15 mouse cellular contexts compared by ENCODE assay signal in the genomic region with DNA sequence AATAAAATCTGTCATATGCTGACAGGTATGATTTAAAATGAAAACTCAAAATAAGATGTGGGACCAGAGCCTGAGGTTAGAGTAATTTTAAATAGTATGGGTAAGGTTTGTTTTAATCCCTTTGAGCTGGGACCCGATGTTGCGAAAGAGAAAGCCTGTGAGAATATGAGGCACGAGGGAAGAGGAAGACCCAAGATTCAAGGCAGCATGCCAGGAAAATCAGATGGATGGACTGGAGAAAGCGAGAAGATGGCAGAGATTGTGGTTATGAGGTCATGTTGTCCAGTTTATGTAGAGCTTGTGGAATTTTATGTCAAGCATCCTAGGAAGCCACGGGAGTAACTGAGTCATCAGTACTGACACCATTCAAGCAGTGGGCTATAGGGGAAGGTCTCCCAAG.
"Had no signal": no experiment of that assay in that cellular context is flagged by ENCODE, and none has a peak within 500 bp of the region (broad histone marks: within the 10 kb centered on the region; RNA-seq: fewer than 3 reads in every experiment).

No protein-coding gene starts in this region.

- H3K9ac ChIP-seq: kidney, embryonic 15.5 days; liver, embryonic 15.5 days; lung, embryonic 15.5 days; midbrain, embryonic 12.5 days; neural tube, embryonic 15.5 days had no signal

- H3K4me3 ChIP-seq: kidney, embryonic 15.5 days; left cerebral cortex, adult 2 months; limb, embryonic 10.5 days; liver, embryonic 15.5 days; lung, embryonic 15.5 days; megakaryocyte, embryonic 14.5 days; midbrain, embryonic 12.5 days; neural tube, embryonic 15.5 days had no signal

- H3K27me3 ChIP-seq: kidney, embryonic 15.5 days; liver, embryonic 15.5 days; lung, embryonic 15.5 days; megakaryocyte, embryonic 14.5 days; midbrain, embryonic 12.5 days; neural tube, embryonic 15.5 days had no signal

- H3K4me1 ChIP-seq: limb, embryonic 10.5 days; liver, embryonic 15.5 days; lung, embryonic 15.5 days; megakaryocyte, embryonic 14.5 days; midbrain, embryonic 12.5 days; neural tube, embryonic 15.5 days had no signal

- H3K4me2 ChIP-seq: kidney, embryonic 15.5 days; liver, embryonic 11.5 days; liver, embryonic 15.5 days; lung, embryonic 15.5 days; midbrain, embryonic 12.5 days; neural tube, embryonic 15.5 days had no signal

- DNase-seq: kidney, adult 18-20 months; kidney, postnatal 14 days; spleen, adult 18-20 months; thymus, adult 18-20 months; thymus, postnatal 14 days had no signal

- H3K9me3 ChIP-seq: kidney, embryonic 15.5 days; limb, embryonic 10.5 days; liver, embryonic 15.5 days; lung, embryonic 15.5 days; midbrain, embryonic 12.5 days; neural tube, embryonic 15.5 days had no signal

- H3K27ac ChIP-seq: kidney, embryonic 15.5 days; left cerebral cortex, adult 2 months; limb, embryonic 10.5 days; liver, embryonic 15.5 days; lung, embryonic 15.5 days; macrophage; midbrain, embryonic 12.5 days; neural tube, embryonic 15.5 days had no signal

- H3K36me3 ChIP-seq: kidney, embryonic 15.5 days; limb, embryonic 10.5 days; liver, embryonic 15.5 days; lung, embryonic 15.5 days; midbrain, embryonic 12.5 days; neural tube, embryonic 15.5 days had no signal
